Mouse (Mus musculus) lung, postnatal 10 days (tissue): ENCODE results near the gene Fut9.

Experiments
- DNase-seq: peaks from one replicate; pipeline ENCODE4 v3.0.0; 2021

The Fut9 gene

DNA sequence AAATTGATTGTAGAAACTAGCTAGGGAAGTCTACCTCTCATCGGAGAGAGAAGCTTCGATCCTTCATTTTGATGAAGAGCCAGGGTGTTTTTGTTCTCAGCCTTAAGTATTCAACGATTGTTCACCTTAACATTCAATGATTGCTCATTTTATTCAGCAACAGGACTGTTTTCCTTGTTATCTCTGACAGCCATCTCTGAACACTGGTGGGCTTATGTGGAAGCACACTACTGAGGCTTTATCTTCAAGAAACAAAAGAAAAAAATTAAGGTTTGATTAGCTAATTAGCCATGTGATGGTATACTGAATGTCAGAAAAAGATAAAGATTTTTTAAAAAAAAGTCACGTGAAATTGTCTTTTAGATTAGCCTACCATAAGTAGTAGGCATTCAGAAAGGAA lies 158.1 kb downstream of the Fut9 start:
- no peak for DNase-seq

DNA sequence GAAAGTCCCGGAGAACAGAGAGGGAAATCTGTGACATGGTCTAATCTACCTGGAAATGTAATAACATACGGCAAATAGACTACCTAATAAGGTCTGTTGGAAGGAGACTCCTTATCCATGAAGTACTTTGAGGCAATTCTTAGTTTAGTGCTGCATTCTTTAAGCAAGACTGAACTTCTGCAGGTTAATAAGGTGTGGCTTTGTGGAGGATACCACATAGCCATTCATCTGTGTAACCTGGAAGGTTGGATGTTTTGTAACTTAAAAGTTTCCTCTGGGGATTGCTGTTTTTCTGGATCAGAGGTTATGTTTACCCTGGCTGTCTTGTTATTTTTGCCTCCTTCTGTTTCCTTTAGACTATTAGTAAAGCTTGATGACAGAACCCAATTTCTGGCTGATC lies 166.8 kb downstream of the Fut9 start:
- DNase-seq = no peak

- no peak for DNase-seq
Observed at GRCm38 (mm10) chr4:25628113-25628512, 171.9 kb downstream of the Fut9 start.

DNA sequence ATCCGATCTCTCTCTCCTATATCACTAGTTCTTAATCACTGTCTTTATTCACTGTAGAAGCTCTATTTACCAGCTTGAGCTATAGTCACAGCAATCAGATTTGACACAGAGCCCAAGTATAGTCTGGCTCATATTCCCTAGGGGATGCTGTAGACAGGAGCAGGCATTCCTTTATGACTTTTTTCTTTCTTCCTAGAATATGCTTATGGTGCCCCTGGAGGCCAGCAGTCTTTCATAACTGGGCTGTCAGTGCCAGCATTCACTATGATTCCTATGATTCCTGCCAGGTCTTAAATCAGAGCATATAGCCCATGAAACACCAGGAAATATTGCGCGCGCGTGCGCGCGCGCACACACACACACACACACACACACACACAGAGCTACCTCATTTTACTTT lies 172.6 kb downstream of the Fut9 start:
- DNase-seq = no peak

GRCm38 (mm10) chr4:25627039-25627438 lies 173.0 kb downstream of the Fut9 start:
- DNase-seq = no peak

- DNase-seq = no peak
Observed at GRCm38 (mm10) chr4:25623176-25623575, 176.9 kb downstream of the Fut9 start.

- DNase-seq = no peak
Observed at GRCm38 (mm10) chr4:25617301-25617700, 182.7 kb downstream of the Fut9 start.

DNA sequence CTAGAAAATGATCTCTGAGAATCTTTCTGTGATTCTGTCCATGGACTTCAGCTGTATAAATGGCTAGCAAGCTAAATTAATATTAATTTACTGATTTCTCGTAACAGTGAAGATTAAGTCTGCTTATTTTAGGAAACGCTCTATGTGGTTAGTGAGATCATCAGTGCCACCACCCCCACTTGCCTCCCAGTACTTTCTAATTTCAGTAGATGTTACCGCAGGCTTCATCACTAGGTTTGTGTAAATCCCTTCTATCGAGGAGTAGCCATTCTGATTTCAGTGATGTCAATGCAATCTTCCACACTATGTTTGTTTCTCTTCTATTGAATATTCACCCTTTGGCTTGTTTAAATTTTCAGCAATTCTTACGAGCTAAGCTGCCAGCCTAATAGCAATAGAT lies 186.6 kb downstream of the Fut9 start:
- DNase-seq = no peak

DNA sequence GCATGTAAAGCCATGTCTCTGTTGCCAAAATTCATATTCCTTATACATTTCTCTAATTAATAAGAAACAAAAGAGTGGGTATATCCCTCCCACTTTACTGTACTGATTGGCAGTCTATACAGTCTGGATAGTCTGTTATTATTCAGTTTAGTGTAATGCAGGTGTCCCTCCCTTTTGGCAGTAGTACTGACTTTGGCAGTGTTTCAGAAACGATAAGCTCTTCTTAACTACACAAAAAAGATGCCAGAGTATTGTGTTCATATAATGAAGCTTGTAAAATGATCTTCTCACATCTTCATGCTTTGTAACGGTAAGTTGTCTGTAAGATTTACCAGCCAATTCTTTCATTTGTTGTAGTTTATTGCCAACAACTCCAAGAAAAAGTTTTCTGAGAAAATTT lies 189.6 kb downstream of the Fut9 start:
- no peak for DNase-seq

DNA sequence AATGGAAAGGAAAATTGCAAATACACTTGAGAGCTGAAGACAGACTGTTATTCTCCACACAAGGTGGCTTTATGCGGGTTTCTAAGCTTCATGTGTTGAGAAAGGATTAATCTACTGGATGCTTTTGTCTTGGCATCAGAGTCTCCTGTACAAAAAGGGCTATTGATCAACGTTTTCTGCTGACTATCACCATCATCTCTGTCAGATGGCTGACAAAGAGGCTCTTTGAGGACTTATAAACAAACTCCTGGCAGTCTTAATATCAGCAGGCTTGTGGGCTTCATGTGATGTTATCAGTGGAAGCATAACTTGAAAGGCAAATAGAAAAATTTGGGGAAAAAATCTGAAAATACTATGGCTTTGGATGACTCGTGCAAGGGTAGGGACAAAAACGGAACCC lies 206.8 kb downstream of the Fut9 start:
- no peak for DNase-seq
